Mouse (Mus musculus): ENCODE results near the gene Ern2. TPM values are rescaled to one million over a fixed set of nuclear protein-coding genes. Genes with fewer than 3 reads are reported as not detected.
A peak's percentile ranks its signal among the peaks of the same experiment; 100 is the strongest.

The Ern2 gene
- not detected in 2 replicates for polyA plus RNA-seq (2014; fragmentation: Nextera tagmentation; extraction: Ambion mirVana)

DNA sequence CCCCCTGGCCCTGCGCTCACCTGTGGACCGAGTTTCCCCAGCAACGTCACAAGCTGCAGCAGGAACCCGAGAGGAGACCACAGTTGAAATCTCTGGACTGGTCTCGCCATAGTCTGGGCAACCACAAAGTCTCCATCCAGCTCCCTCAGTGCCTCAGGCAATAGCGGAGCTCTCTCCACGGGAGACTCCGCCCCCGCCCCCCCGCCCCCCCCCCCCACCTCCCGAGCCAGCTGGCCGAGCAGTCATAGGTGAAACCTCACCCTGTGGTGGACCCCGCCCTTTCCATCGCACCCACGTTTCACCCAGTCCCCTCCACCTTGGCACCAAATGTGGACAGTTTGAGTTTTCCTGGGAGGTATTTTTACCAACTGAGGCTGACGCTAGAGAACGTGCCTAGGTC lies at the start of gene Ern2:
Ern2 (minus strand) TSS at position 165 of the 400 bp plus-strand sequence.
- Histone ChIP-seq H3K9ac (ENCODE audit: low read length) (no peak within 1 kb of the TSS), H3K4me3 (ENCODE audit: control insufficient read depth in 1 of 2, insufficient read depth in 1 of 2, low read depth in 1 of 2, low read length in 2 of 2) (no peak within 1 kb of the TSS), H3K36me3 (ENCODE audit: control insufficient read depth, insufficient read depth, low read length) (no peaks in the 10 kb centered on the region), H3K4me1 (ENCODE audit: control insufficient read depth in 2 of 2, insufficient read depth in 2 of 2, low read length in 2 of 2) (no peaks in the 10 kb centered on the region), H3K27me3 (ENCODE audit: control insufficient read depth, insufficient read depth, low read length) (0 out of 2 replicates have a peak, but pooled peaks cover 3% of the 10 kb centered on the region), H3K9me3 (ENCODE audit: control insufficient read depth, low read length) (no peaks in the 10 kb centered on the region), H3K4me2 (ENCODE audit: low read length) (no peak within 1 kb of the TSS), H3K27ac (replicated peaks in 1 of 2; ENCODE audit: control insufficient read depth in 1 of 2, insufficient read depth in 1 of 2, low read depth in 2 of 2, low read length in 2 of 2) (no peak within 1 kb of the TSS)
- ATAC-seq (ENCODE audit: insufficient number of reproducible peaks, insufficient read depth, low FRiP score, low read depth): no peak
- 14% methylated on average over 17 of the region's 17 CpGs for WGBS

DNA sequence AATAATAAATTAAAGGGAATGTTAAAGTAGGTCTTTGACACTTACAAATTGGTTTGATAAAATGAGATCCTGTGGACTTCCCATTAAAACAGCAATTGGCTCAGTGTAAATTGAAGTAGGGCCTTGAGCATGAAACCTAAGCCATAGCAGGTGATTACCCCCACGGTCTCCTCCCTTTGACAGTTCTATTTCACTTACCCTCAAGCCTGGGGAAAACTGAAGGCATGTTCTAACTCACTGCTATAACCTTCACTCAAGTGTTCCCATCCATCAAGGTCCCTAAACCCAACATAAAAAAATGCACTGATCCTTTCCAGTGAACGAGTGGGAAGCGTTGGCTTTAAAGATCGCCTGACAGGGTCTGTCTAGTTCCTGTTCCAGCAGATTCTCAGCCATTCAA lies 44.9 kb upstream of the Ern2 start:
- no peak for ATAC-seq (ENCODE audit: insufficient number of reproducible peaks, insufficient read depth, low FRiP score, low read depth)
- Histone ChIP-seq H3K4me2 (ENCODE audit: low read length) (no peak overlapping the region), H3K27ac (replicated peaks in 1 of 2; ENCODE audit: control insufficient read depth in 1 of 2, insufficient read depth in 1 of 2, low read depth in 2 of 2, low read length in 2 of 2) (no peak overlapping the region), H3K9ac (ENCODE audit: low read length) (no peak overlapping the region), H3K4me3 (ENCODE audit: control insufficient read depth in 1 of 2, insufficient read depth in 1 of 2, low read depth in 1 of 2, low read length in 2 of 2) (no peak overlapping the region), H3K4me1 (ENCODE audit: control insufficient read depth in 2 of 2, insufficient read depth in 2 of 2, low read length in 2 of 2) (no peaks in the 10 kb centered on the region), H3K9me3 (ENCODE audit: control insufficient read depth, low read length) (no peaks in the 10 kb centered on the region), H3K27me3 (ENCODE audit: control insufficient read depth, insufficient read depth, low read length) (no peaks in the 10 kb centered on the region), H3K36me3 (ENCODE audit: control insufficient read depth, insufficient read depth, low read length) (no peaks in the 10 kb centered on the region)
- WGBS: 78% methylated on average over 4 of the region's 4 CpGs

DNA sequence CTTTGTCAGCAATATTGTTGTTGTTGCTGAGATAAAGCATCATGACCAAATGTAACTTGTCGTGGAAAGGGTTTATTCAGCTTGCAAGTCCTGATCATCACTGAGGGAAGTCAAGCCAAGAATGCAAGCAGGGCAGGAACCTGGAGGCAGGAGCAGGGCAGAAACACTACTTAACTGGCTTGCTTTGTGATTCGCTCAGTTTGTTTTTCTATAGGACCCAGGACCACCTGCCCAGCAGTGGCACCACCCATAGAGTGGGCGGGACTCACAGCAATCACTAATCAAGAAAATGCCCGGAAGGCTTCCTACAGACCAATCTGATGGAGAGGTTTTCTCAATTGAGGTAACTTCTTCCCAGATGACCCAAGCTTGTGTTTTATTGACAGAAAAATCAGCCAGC lies 43.9 kb upstream of the Ern2 start:
- no peak overlapping the region for H3K4me2 ChIP-seq (ENCODE audit: low read length)
- H3K9ac ChIP-seq (ENCODE audit: low read length): no peak overlapping the region
- no peaks in the 10 kb centered on the region for H3K36me3 ChIP-seq (ENCODE audit: control insufficient read depth, insufficient read depth, low read length)
- 58% methylated on average over 4 of the region's 4 CpGs for WGBS
- no peak overlapping the region for H3K4me3 ChIP-seq (ENCODE audit: control insufficient read depth in 1 of 2, insufficient read depth in 1 of 2, low read depth in 1 of 2, low read length in 2 of 2)
- H3K27me3 ChIP-seq (ENCODE audit: control insufficient read depth, insufficient read depth, low read length): no peaks in the 10 kb centered on the region
- H3K4me1 ChIP-seq (ENCODE audit: control insufficient read depth in 2 of 2, insufficient read depth in 2 of 2, low read length in 2 of 2): no peaks in the 10 kb centered on the region
- H3K9me3 ChIP-seq (ENCODE audit: control insufficient read depth, low read length): no peaks in the 10 kb centered on the region
- ATAC-seq (ENCODE audit: insufficient number of reproducible peaks, insufficient read depth, low FRiP score, low read depth): no peak
- H3K27ac ChIP-seq (replicated peaks in 1 of 2; ENCODE audit: control insufficient read depth in 1 of 2, insufficient read depth in 1 of 2, low read depth in 2 of 2, low read length in 2 of 2): no peak overlapping the region

DNA sequence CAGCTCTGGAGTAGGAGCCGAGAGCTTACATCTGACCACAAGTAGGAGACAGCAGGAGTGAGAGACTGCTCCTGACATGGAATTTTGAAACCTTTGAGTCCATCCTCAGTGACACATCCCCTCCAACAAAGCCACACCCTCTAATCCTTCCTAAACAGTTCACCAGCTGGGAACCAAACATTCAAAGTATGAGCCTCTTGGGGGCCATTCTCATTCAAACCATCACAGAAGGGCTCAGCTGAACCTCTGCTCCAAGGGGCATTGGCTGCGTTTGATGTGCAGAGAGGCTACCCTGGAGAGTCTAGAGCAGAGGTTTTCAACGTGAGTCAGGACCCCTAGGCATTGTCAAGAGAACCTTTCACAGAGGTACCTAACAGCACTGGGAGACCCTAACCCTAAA lies 43.3 kb upstream of the Ern2 start:
- WGBS: 46% methylated on average over 3 of the region's 3 CpGs
- no peaks in the 10 kb centered on the region for H3K36me3 ChIP-seq (ENCODE audit: control insufficient read depth, insufficient read depth, low read length)
- no peak overlapping the region for H3K9ac ChIP-seq (ENCODE audit: low read length)
- no peak overlapping the region for H3K4me3 ChIP-seq (ENCODE audit: control insufficient read depth in 1 of 2, insufficient read depth in 1 of 2, low read depth in 1 of 2, low read length in 2 of 2)
- no peak for ATAC-seq (ENCODE audit: insufficient number of reproducible peaks, insufficient read depth, low FRiP score, low read depth)
- H3K27me3 ChIP-seq (ENCODE audit: control insufficient read depth, insufficient read depth, low read length): no peaks in the 10 kb centered on the region
- no peak overlapping the region for H3K4me2 ChIP-seq (ENCODE audit: low read length)
- H3K4me1 ChIP-seq (ENCODE audit: control insufficient read depth in 2 of 2, insufficient read depth in 2 of 2, low read length in 2 of 2): no peaks in the 10 kb centered on the region
- no peak overlapping the region for H3K27ac ChIP-seq (replicated peaks in 1 of 2; ENCODE audit: control insufficient read depth in 1 of 2, insufficient read depth in 1 of 2, low read depth in 2 of 2, low read length in 2 of 2)
- H3K9me3 ChIP-seq (ENCODE audit: control insufficient read depth, low read length): no peaks in the 10 kb centered on the region

DNA sequence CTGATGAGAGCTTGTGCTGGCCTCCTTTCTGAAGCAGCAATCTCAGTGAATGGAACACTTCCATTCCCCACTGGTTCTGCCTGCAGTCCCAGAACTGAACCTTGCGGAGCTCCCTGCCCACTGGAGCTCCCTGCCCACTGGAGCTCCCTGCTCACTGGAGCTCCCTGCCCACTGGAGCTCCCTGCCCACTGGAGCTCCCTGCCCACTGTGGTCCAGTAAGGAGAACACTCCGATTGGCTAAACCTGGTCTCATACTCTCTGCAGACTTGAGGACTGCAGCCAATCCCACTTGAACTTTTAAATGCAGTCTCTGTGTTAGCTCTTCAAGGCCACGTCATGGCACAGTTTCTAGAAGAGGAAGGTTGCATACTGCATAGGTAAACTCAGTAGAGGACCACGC lies 40.7 kb upstream of the Ern2 start:
- WGBS: 78% methylated on average over 4 of the region's 4 CpGs
- H3K27ac ChIP-seq (replicated peaks in 1 of 2; ENCODE audit: control insufficient read depth in 1 of 2, insufficient read depth in 1 of 2, low read depth in 2 of 2, low read length in 2 of 2): no peak overlapping the region
- H3K27me3 ChIP-seq (ENCODE audit: control insufficient read depth, insufficient read depth, low read length): no peaks in the 10 kb centered on the region
- H3K9me3 ChIP-seq (ENCODE audit: control insufficient read depth, low read length): no peaks in the 10 kb centered on the region
- H3K4me1 ChIP-seq (ENCODE audit: control insufficient read depth in 2 of 2, insufficient read depth in 2 of 2, low read length in 2 of 2): no peaks in the 10 kb centered on the region
- H3K4me3 ChIP-seq (ENCODE audit: control insufficient read depth in 1 of 2, insufficient read depth in 1 of 2, low read depth in 1 of 2, low read length in 2 of 2): no peak overlapping the region
- H3K36me3 ChIP-seq (ENCODE audit: control insufficient read depth, insufficient read depth, low read length): no peaks in the 10 kb centered on the region
- H3K9ac ChIP-seq (ENCODE audit: low read length): no peak overlapping the region
- no peak for ATAC-seq (ENCODE audit: insufficient number of reproducible peaks, insufficient read depth, low FRiP score, low read depth)
- no peak overlapping the region for H3K4me2 ChIP-seq (ENCODE audit: low read length)

DNA sequence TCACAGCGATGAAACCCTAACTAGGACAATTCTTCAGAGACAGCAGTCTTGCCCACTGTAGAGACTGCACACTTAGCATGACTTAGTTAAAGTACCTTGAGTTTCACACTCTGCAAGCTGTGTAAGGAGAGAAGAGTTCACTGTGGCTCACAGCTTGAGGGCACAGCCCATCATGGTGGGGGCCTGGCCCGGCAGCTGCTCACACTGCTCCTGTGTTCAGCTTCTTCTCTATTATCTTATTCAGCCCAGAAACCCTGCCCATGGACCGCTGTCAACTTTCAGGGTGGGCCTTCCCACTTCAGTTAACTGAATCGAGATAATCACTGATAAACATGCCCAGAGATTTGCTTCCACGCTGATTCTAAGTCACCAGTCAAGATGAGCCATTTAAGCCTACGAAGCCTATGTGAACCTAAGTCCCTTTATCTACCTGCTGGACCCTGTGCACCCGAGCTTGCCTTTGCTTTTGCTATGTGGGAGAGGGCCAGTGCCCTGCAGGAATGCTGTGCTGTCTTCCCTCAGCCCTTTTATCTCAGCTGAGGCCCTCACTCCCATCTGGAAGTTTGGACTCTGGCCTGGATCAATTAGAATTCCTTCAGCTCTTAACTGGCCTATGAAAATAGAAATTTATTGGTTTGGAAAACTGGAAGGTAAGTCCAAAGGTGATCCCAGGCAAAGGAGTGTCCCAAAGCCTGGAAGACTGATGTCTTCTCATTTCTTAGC lies 40.2 kb upstream of the Ern2 start:
- Histone ChIP-seq H3K27me3 (ENCODE audit: control insufficient read depth, insufficient read depth, low read length) (no peaks in the 10 kb centered on the region), H3K27ac (replicated peaks in 1 of 2; ENCODE audit: control insufficient read depth in 1 of 2, insufficient read depth in 1 of 2, low read depth in 2 of 2, low read length in 2 of 2) (no peak overlapping the region), H3K9ac (ENCODE audit: low read length) (no peak overlapping the region), H3K4me1 (ENCODE audit: control insufficient read depth in 2 of 2, insufficient read depth in 2 of 2, low read length in 2 of 2) (no peaks in the 10 kb centered on the region), H3K36me3 (ENCODE audit: control insufficient read depth, insufficient read depth, low read length) (no peaks in the 10 kb centered on the region), H3K4me3 (ENCODE audit: control insufficient read depth in 1 of 2, insufficient read depth in 1 of 2, low read depth in 1 of 2, low read length in 2 of 2) (no peak overlapping the region), H3K4me2 (ENCODE audit: low read length) (no peak overlapping the region), H3K9me3 (ENCODE audit: control insufficient read depth, low read length) (no peaks in the 10 kb centered on the region)
- no peak for ATAC-seq (ENCODE audit: insufficient number of reproducible peaks, insufficient read depth, low FRiP score, low read depth)
- WGBS: 52% methylated on average over 7 of the region's 7 CpGs

DNA sequence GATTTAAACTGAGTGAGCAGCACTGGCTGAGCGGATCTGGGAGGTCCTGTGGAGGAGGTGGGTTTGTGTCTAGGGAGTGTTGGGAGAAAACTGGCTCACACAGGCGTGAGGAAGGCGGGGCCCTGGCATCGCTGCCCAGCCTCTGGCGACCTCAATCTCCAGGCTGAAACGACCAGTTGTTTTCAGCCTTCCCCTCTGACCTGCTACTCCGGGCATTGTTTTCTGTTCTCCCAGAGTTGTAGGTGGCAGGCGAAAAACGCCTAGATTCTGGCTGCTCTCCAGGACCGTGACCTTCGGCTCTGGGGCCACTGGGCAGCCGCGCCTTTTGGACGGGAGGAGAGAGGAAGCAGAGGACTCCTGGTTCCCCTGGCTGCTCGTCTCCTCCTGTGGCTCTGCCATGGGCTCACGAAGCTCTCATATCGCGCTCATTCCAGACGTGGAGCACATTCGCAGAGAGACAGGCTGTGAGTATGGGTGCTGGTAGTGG lies 33.4 kb upstream of the Ern2 start, which contains the start of gene Chp2:
Chp2 (plus strand) TSS at position 182 of the 487 bp plus-strand sequence.
- peak; percentile 57; the same call in 1 of the 2 replicates for ATAC-seq (ENCODE audit: insufficient number of reproducible peaks, insufficient read depth, low FRiP score, low read depth)

More for the DNA sequence above, 33.4 kb upstream of the Ern2 start, which contains the start of gene Chp2:
- H3K9me3 ChIP-seq (ENCODE audit: control insufficient read depth, low read length): 0 out of 2 replicates have a peak, but pooled peaks cover 3% of the 10 kb centered on the region
- no peak within 1 kb of the TSS for H3K27ac ChIP-seq (replicated peaks in 1 of 2; ENCODE audit: control insufficient read depth in 1 of 2, insufficient read depth in 1 of 2, low read depth in 2 of 2, low read length in 2 of 2)
- H3K4me2 ChIP-seq (ENCODE audit: low read length): peak within 1 kb of the TSS; percentile 64
- peaks cover 0 to 5% of the 10 kb centered on the region in 2 experiments; a peak in 1 of 4 replicates for H3K4me1 ChIP-seq (ENCODE audit: control insufficient read depth in 2 of 2, insufficient read depth in 2 of 2, low read length in 2 of 2)
- H3K27me3 ChIP-seq (ENCODE audit: control insufficient read depth, insufficient read depth, low read length): 0 out of 2 replicates have a peak, but pooled peaks cover 4% of the 10 kb centered on the region
- peak within 1 kb of the TSS; percentile 24 to 32 for H3K4me3 ChIP-seq (ENCODE audit: control insufficient read depth in 1 of 2, insufficient read depth in 1 of 2, low read depth in 1 of 2, low read length in 2 of 2)
- H3K36me3 ChIP-seq (ENCODE audit: control insufficient read depth, insufficient read depth, low read length): no peaks in the 10 kb centered on the region
- H3K9ac ChIP-seq (ENCODE audit: low read length): peak within 1 kb of the TSS; percentile 38; the same call in 1 of the 2 replicates
- WGBS: 15% methylated on average over 20 of the region's 20 CpGs

Data from heart, embryonic 14.5 days (tissue).